Mouse (Mus musculus): ENCODE results near the gene Rims3. TPM values are rescaled to one million over a fixed set of nuclear protein-coding genes. Genes with fewer than 3 reads are reported as not detected.

Gene Rims3
- total RNA-seq, 2 experiments from 2014 or later, result 74.4 to 75.8 TPM

GRCm38 (mm10) chr4:120848909-120849308 is 5.7 kb upstream of the Rims3 start:
- DNase-seq, result no peak
- intact Hi-C loops (cut with DNase I), result no loop called here

- intact Hi-C loops (cut with DNase I), result no loop called here
- no peak for DNase-seq
Observed at GRCm38 (mm10) chr4:120849451-120849850, 5.2 kb upstream of the Rims3 start.

GRCm38 (mm10) chr4:120850946-120851345 is 3.7 kb upstream of the Rims3 start:
- DNase-seq, result peak; percentile 94
- intact Hi-C loops (cut with DNase I), result loop anchor here (5.0 kb wide), 2 partner anchors 36 to 56 kb away; no protein-coding TSS in a partner anchor

- intact Hi-C loops (cut with DNase I), result no loop called here
- no peak for DNase-seq
Observed at GRCm38 (mm10) chr4:120855360-120856060, 894 bp downstream of the Rims3 start.

GRCm38 (mm10) chr4:120856376-120856775 is 1.8 kb downstream of the Rims3 start:
- no peak for DNase-seq
- intact Hi-C loops (cut with DNase I), result no loop called here

- no peak for DNase-seq
- intact Hi-C loops (cut with DNase I), result no loop called here
Observed at GRCm38 (mm10) chr4:120859865-120860264, 5.2 kb downstream of the Rims3 start.

GRCm38 (mm10) chr4:120866211-120866610 is 11.6 kb downstream of the Rims3 start:
- intact Hi-C loops (cut with DNase I), result no loop called here
- DNase-seq, result no peak

GRCm38 (mm10) chr4:120868246-120868645 is 13.6 kb downstream of the Rims3 start:
- intact Hi-C loops (cut with DNase I), result no loop called here
- peak; percentile 41 for DNase-seq

GRCm38 (mm10) chr4:120868988-120869387 is 14.4 kb downstream of the Rims3 start:
- intact Hi-C loops (cut with DNase I), result no loop called here
- DNase-seq, result no peak

- intact Hi-C loops (cut with DNase I), result no loop called here
- peak; percentile 26 for DNase-seq
Observed at GRCm38 (mm10) chr4:120870262-120870748, 15.7 kb downstream of the Rims3 start.

GRCm38 (mm10) chr4:120875961-120876360 is 21.3 kb downstream of the Rims3 start:
- intact Hi-C loops (cut with DNase I), result no loop called here
- DNase-seq, result no peak

GRCm38 (mm10) chr4:120878728-120879127 is 24.1 kb downstream of the Rims3 start:
- DNase-seq, result peak; percentile 50
- intact Hi-C loops (cut with DNase I), result no loop called here

GRCm38 (mm10) chr4:120879386-120879785 is 24.8 kb downstream of the Rims3 start:
- intact Hi-C loops (cut with DNase I), result no loop called here
- DNase-seq, result no peak

- intact Hi-C loops (cut with DNase I), result no loop called here
- no peak for DNase-seq
Observed at GRCm38 (mm10) chr4:120880731-120881432, 26.3 kb downstream of the Rims3 start.

GRCm38 (mm10) chr4:120882002-120882625 is 27.5 kb downstream of the Rims3 start:
- intact Hi-C loops (cut with DNase I), result no loop called here
- DNase-seq, result peak; percentile 47

GRCm38 (mm10) chr4:120885208-120886120 is 30.8 kb downstream of the Rims3 start:
- intact Hi-C loops (cut with DNase I), result loop anchor here (5.0 kb wide), 1 partner anchor 33 kb away; the partner anchor contains the start of gene Rims3

GRCm38 (mm10) chr4:120886131-120886530 is 31.5 kb downstream of the Rims3 start:
- intact Hi-C loops (cut with DNase I), result loop anchor here (5.0 kb wide), 1 partner anchor 34 kb away; the partner anchor contains the start of gene Rims3
- no peak for DNase-seq

More at GRCm38 (mm10) chr4:120885208-120886120, 30.8 kb downstream of the Rims3 start:
- DNase-seq, result peak; percentile 53

GRCm38 (mm10) chr4:120886811-120887210 is 32.2 kb downstream of the Rims3 start:
- DNase-seq, result no peak

GRCm38 (mm10) chr4:120887381-120888112 is 32.9 kb downstream of the Rims3 start:
- intact Hi-C loops (cut with DNase I), result loop anchor here (5.0 kb wide), 1 partner anchor 35 kb away; the partner anchor contains the start of gene Rims3
- peak; percentile 64 for DNase-seq

More at GRCm38 (mm10) chr4:120886811-120887210, 32.2 kb downstream of the Rims3 start:
- intact Hi-C loops (cut with DNase I), result loop anchor here (5.0 kb wide), 1 partner anchor 35 kb away; the partner anchor contains the start of gene Rims3

All from left cerebral cortex, postnatal 4 days (tissue).